Mouse (Mus musculus) 416B (cell line): ENCODE measurements at regions not wholly inside any gene's neighbourhood (a gene's known extent, or its start where the extent isn't known, plus 50 kb on each side); places are given as distances from the start of the nearest gene placed in this dataset.

Experiments
- DNase-seq: peaks from one replicate; pipeline ENCODE4 v3.0.0; 2011; ENCODE audit warnings: low read depth

DNA sequence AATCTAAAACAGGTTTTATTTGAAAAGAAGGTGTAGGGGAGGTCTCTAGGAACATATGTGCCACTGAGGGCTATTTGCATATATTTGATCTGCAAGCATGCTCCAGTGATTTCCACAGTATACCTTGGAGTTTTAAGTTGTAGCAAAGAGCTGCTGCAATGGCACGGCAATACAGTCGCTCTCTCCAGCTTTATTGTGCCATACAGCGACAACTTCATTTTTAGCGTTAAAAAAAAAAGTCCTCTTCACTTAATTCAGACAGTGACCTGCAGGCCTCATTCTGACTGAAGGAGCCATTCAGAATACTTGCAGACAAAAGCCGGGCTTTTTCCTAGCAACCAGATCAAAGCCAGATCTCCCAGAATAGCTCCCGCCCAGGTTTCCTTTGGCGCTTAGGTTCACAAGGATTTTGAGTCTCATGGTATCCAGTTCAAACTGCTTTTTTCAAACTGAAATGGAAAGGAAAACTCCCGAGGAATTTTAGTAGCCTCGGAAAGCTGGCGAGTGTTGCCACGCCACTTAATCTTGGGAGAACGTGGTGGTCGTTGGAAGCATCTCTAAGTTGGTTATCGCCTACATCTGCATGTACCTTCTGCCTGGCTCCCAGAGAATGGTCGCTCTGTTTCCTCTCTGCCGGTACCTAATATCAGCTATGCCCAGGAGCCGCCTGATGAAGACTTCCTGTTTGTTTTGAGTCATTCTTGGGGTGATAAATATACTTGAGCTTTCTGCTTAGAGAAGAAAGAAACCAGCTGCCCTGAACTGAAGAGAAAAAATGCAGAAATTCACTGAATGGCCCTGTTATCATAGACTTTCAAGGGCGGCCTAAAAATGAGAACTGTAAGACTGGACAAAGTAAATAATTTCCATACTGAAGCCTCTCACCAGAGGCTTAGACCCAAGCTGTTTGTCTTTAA is 67.8 kb upstream of the Zeb2 start:
- DNase-seq: peak; percentile 73

DNA sequence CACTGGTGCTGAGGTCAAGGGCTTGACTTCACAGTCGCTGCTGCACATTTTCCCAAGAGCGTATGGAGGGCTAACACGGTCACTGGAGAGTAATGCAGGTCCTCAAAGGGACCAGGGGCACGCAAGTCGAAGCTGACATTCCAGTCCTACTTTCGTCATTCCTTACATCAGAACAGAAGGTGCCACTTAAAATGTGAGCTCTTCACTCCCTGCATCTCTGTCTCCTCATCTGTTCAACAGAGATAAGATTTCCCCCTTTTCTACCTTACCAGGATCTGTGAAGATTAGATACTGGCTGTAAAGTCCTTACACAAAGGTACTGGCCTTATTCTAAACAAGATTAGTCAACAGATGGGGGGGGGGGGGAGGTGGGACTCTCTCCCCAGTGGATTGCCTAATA is 67.0 kb upstream of the Zeb2 start:
- DNase-seq: peak; percentile 10

DNA sequence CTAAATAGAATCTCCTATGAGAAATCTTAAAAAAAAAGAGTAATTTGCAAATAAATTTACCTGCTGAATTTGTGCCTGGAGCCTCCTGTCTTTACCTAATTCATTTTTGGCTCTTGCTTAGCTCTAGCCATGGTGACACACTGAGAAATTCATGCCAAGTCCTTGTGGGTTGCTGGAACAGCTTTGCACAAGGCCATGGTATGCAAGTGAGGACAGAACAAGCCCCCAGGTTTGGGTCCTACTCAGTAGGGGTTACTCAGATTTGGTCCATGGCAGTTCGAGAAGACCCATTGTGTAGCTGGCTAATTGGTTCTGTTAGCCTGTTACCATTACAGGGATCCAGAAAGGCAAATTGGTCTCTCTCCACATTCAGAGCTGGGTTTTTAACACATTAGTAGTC is 65.7 kb upstream of the Zeb2 start:
- no peak for DNase-seq

DNA sequence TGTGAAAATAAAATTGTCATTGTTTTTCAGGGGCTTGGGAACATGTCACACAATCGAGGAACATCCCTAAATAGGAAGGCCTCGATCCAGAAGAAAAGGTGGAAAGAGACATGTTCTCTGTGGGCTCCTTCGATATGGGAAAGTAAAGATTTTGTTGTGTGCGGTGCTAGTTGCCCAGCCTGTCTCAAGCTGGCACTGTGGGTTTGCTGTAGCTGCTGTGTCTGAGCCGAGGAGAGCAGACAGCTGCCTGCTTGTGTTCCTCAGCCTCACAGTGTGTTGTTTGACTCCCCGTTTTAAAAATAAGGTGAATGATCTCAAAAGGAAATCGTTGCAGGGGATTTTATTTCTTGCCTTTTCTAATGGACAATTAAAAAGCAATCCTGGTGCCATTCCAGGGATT is 64.4 kb upstream of the Zeb2 start:
- DNase-seq: no peak

- no peak for DNase-seq
Measured at GRCm38 (mm10) chr2:45178849-45179453, 61.8 kb upstream of the Zeb2 start.

DNA sequence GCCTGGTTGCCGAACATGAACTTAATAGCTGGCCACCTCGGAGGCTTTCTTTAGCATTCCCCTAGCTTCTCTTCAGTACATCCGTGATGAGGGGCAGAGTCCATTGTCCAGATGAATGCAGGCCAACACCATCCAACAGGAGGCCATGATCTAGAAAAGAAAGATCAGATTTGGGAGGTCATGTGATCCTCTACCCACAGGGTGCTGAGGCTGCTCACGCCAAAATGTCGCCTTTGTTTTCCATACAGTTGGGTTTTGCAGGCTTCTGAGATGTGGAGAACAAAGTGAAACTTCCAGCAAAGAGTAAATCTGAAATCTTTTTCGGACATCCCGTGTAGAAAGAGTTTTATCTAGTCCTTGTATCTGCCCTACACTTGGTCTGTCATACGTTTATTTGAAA is 55.2 kb upstream of the Zeb2 start:
- DNase-seq: no peak

DNA sequence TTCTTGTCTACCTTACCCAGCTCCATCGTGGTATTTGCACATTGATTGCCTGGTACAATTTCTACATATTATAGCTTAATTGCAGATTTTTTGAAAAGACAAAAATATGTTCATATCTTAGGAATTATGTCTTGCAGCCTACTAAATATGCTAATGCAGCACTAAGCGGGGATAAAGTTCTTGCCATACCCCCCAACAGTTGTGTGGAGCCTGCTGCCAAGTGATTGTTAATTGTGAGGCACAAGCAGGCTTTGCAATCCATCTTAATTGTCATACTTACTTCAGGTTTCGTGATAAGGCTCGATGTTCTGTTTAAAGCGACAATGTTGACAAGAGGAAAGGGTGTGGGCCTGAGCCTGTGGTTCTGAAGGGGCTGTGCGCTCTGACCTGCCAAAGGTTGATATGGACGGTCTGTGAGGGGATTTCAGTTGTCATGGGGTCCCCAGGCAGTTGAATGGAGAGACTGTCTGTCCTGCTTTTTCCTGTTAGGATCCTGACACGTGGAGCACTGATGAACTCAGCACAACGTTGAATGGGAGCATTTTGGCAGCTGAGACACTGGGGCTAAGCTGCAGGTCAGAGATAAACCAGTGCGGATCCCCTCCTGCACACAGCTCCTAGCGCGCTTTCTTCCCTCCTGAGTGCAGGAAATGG is 54.5 kb upstream of the Zeb2 start:
- no peak for DNase-seq

- no peak for DNase-seq
Measured at GRCm38 (mm10) chr2:45170272-45170671, 53.1 kb upstream of the Zeb2 start.

DNA sequence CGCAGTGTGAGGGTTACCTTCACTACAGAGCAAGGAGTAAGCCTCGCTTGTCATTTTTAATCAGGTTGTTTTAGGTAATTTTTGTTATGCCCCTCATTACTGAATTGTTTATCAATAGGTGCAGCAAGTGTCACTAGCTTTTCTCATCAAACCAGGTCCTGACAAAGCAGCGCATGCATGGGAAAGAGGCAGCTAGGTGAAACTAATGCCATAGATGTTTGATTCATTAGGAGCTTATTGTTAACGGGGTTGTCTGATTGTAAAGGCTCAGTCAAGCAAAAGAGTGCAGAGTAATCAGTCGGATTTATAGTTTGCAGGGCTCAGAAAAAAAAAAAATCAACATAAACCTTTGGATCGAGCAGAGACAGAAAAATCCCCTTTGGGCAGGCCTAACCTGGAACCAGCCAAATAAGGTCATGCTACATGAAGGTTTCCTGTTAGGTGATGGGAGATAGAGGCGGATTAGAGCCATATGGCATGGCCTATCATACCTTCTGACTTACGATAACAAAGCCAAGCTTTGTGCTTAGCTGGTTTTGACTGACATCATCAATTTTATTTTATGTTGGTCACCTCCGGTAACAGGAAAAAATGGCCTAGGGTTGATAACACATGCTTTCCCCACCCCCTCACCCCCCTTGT is 52.4 kb upstream of the Zeb2 start:
- DNase-seq: no peak

GRCm38 (mm10) chr2:45168606-45169005 is 51.4 kb upstream of the Zeb2 start:
- no peak for DNase-seq
